Mouse (Mus musculus): ENCODE results near the gene Serinc3. TPM values are rescaled to one million over a fixed set of nuclear protein-coding genes. Genes with fewer than 3 reads are reported as not detected.

Gene Serinc3
- polyA plus RNA-seq, 1 experiment = 113 TPM

- peak overlapping the region; percentile 60; the same call in 1 of the 2 replicates for H3K27ac ChIP-seq (replicated peaks; ENCODE audit: low read depth, low read length)
- H3K4me1 ChIP-seq (ENCODE audit: control insufficient read depth, insufficient read depth, insufficient read length, low read length) = peaks cover under 1% of the 10 kb centered on the region
- no peak overlapping the region for H3K4me3 ChIP-seq (ENCODE audit: insufficient read depth, low read depth, low read length)
These were observed 64.6 kb downstream of the Serinc3 start for GRCm38 (mm10) chr2:163580069-163580945.

GRCm38 (mm10) chr2:163577986-163578385, 66.9 kb downstream of the Serinc3 start:
- no peak overlapping the region for H3K4me3 ChIP-seq (ENCODE audit: insufficient read depth, low read depth, low read length)
- peaks cover 5% of the 10 kb centered on the region; the same call in 1 of the 2 replicates for H3K4me1 ChIP-seq (ENCODE audit: control insufficient read depth, insufficient read depth, insufficient read length, low read length)
- no peak overlapping the region for H3K27ac ChIP-seq (replicated peaks; ENCODE audit: low read depth, low read length)

- Histone ChIP-seq H3K27ac (replicated peaks; ENCODE audit: low read depth, low read length) (peak overlapping the region; percentile 71), H3K4me3 (ENCODE audit: insufficient read depth, low read depth, low read length) (peak overlapping the region; percentile 7), H3K4me1 (ENCODE audit: control insufficient read depth, insufficient read depth, insufficient read length, low read length) (peaks cover 5% of the 10 kb centered on the region; the same call in 1 of the 2 replicates)
These were observed 69.7 kb downstream of the Serinc3 start for GRCm38 (mm10) chr2:163575248-163575647.

- Histone ChIP-seq H3K27ac (replicated peaks; ENCODE audit: low read depth, low read length) (no peak overlapping the region), H3K4me1 (ENCODE audit: control insufficient read depth, insufficient read depth, insufficient read length, low read length) (peaks cover 5% of the 10 kb centered on the region; the same call in 1 of the 2 replicates), H3K4me3 (ENCODE audit: insufficient read depth, low read depth, low read length) (no peak overlapping the region)
These were observed 70.6 kb downstream of the Serinc3 start for GRCm38 (mm10) chr2:163574321-163574720.

Other genes starting within 250 kb of the Serinc3 start
- gene Jph2, start 247.1 kb downstream of the Serinc3 start, polyA plus RNA-seq (2012; ENCODE audit: insufficient read depth, insufficient read length, missing spikeins) = 1.1 and 5.7 TPM in 2 replicates
- 22.5 and 24.0 TPM in 2 replicates for gene Oser1, start 220.4 kb downstream of the Serinc3 start, polyA plus RNA-seq (2012; ENCODE audit: insufficient read depth, insufficient read length, missing spikeins)
- not detected in 2 replicates for gene Gdap1l1, start 206.7 kb downstream of the Serinc3 start, polyA plus RNA-seq (2012; ENCODE audit: insufficient read depth, insufficient read length, missing spikeins)
- 70.9 and 77.8 TPM in 2 replicates for gene Fitm2, start 172.5 kb downstream of the Serinc3 start, polyA plus RNA-seq (2012; ENCODE audit: insufficient read depth, insufficient read length, missing spikeins)
- gene R3hdml, start 152.8 kb downstream of the Serinc3 start, polyA plus RNA-seq (2012; ENCODE audit: insufficient read depth, insufficient read length, missing spikeins) = not detected in 2 replicates
- not detected in 2 replicates for gene Hnf4a, start 138.3 kb downstream of the Serinc3 start, polyA plus RNA-seq (2012; ENCODE audit: insufficient read depth, insufficient read length, missing spikeins)
- gene Ttpal, start 42.8 kb downstream of the Serinc3 start, polyA plus RNA-seq (2012; ENCODE audit: insufficient read depth, insufficient read length, missing spikeins) = 4.8 and 5.8 TPM in 2 replicates
- gene Pkig, start 13.3 kb upstream of the Serinc3 start, polyA plus RNA-seq (2012; ENCODE audit: insufficient read depth, insufficient read length, missing spikeins) = 9.5 and 19.7 TPM in 2 replicates
- 0.88 TPM in 1 of 2 replicates, not detected in the other for gene Ada, start 105.1 kb upstream of the Serinc3 start, polyA plus RNA-seq (2012; ENCODE audit: insufficient read depth, insufficient read length, missing spikeins)
- 0.88 and 0.99 TPM in 2 replicates for gene Ccn5, start 175.7 kb upstream of the Serinc3 start, polyA plus RNA-seq (2012; ENCODE audit: insufficient read depth, insufficient read length, missing spikeins)
- gene Kcnk15, start 208.5 kb upstream of the Serinc3 start, polyA plus RNA-seq (2012; ENCODE audit: insufficient read depth, insufficient read length, missing spikeins) = not detected in 2 replicates